Mouse (Mus musculus) heart, postnatal 0 days (tissue): ENCODE data around the gene Tpm3.

Source experiments
- CTCF ChIP-seq: IDR thresholded peaks from 2 replicates; pipeline ENCODE4 v1.5.1; 2016; ENCODE audit warnings: antibody characterized with exemption, control low read depth, low read depth
- EP300 ChIP-seq: IDR thresholded peaks from 2 replicates; pipeline ENCODE4 v1.6.1; 2016; ENCODE audit warnings: antibody characterized with exemption, low read depth

GRCm38 (mm10) chr3:90111706-90112105 is 39.3 kb downstream of the Tpm3 start:
- TF ChIP-seq CTCF: no peak
- no peak for TF ChIP-seq EP300
